ENCODE assay signal across 24 mouse cellular contexts in genomic region chr15:80771926-80772441, GRCm38 (mm10).
DNase-seq lines count a peak whose midpoint lies in the region; ATAC-seq lines count a peak whose summit lies in the region.
"Had no signal": no experiment of that assay in that cellular context is flagged by ENCODE, and none has a peak within 500 bp of the region (broad histone marks: within the 10 kb centered on the region; RNA-seq: fewer than 3 reads in every experiment).

No protein-coding gene starts in this region.

- WGBS in heart, embryonic 12.5 days, result 7% methylated on average over 1 of the region's 1 CpGs
- 2% methylated on average over 1 of the region's 1 CpGs for WGBS in liver, embryonic 13.5 days (ENCODE audit: insufficient replicate concordance)
- 46% methylated on average over 1 of the region's 1 CpGs for WGBS in forebrain, embryonic 14.5 days

- no peak overlapping the region for H3K27ac ChIP-seq in heart, embryonic 12.5 days (ENCODE audit: poor library complexity, severe bottlenecking)
- H3K27ac ChIP-seq in liver, embryonic 13.5 days, result peak overlapping the region; percentile 44; the same call in 1 of the 2 replicates
- no peak overlapping the region for H3K27ac ChIP-seq in forebrain, embryonic 14.5 days (ENCODE audit: low read depth, low read length)
- H3K27ac ChIP-seq: embryonic facial prominence, embryonic 12.5 days; forebrain, embryonic 15.5 days; hindbrain, embryonic 12.5 days; kidney, embryonic 15.5 days; left cerebral cortex, adult 2 months; limb, embryonic 15.5 days; midbrain, embryonic 13.5 days had no signal

- no peak overlapping the region for H3K4me2 ChIP-seq in heart, embryonic 12.5 days
- no peak overlapping the region for H3K4me2 ChIP-seq in liver, embryonic 13.5 days
- no peak overlapping the region for H3K4me2 ChIP-seq in forebrain, embryonic 14.5 days (ENCODE audit: low read length)
- H3K4me2 ChIP-seq: embryonic facial prominence, embryonic 12.5 days; forebrain, embryonic 15.5 days; hindbrain, embryonic 12.5 days; kidney, embryonic 15.5 days; limb, embryonic 15.5 days; midbrain, embryonic 13.5 days had no signal

- H3K27me3 ChIP-seq in heart, embryonic 12.5 days (replicated peaks), result no peaks in the 10 kb centered on the region
- no peaks in the 10 kb centered on the region for H3K27me3 ChIP-seq in liver, embryonic 13.5 days
- H3K27me3 ChIP-seq in forebrain, embryonic 14.5 days (replicated peaks; ENCODE audit: control insufficient read depth, insufficient read depth, low read length), result no peaks in the 10 kb centered on the region
- H3K27me3 ChIP-seq: embryonic facial prominence, embryonic 12.5 days; forebrain, embryonic 15.5 days; hindbrain, embryonic 12.5 days; kidney, embryonic 15.5 days; limb, embryonic 15.5 days; midbrain, embryonic 13.5 days had no signal

- H3K36me3 ChIP-seq in heart, embryonic 12.5 days, result no peaks in the 10 kb centered on the region
- no peaks in the 10 kb centered on the region for H3K36me3 ChIP-seq in liver, embryonic 13.5 days
- no peaks in the 10 kb centered on the region for H3K36me3 ChIP-seq in forebrain, embryonic 14.5 days (ENCODE audit: control insufficient read depth, insufficient read depth, low read length)
- H3K36me3 ChIP-seq: embryonic facial prominence, embryonic 12.5 days; forebrain, embryonic 15.5 days; hindbrain, embryonic 12.5 days; kidney, embryonic 15.5 days; limb, embryonic 15.5 days; midbrain, embryonic 13.5 days had no signal

- ATAC-seq in heart, embryonic 12.5 days (ENCODE audit: insufficient number of reproducible peaks, low FRiP score), result peak; percentile 77
- ATAC-seq in liver, embryonic 13.5 days (ENCODE audit: low read depth), result peak; percentile 66
- no peak for ATAC-seq in forebrain, embryonic 14.5 days
- ATAC-seq: forebrain, embryonic 15.5 days; midbrain, embryonic 13.5 days had no signal

- H3K9me3 ChIP-seq in heart, embryonic 12.5 days (replicated peaks), result no peaks in the 10 kb centered on the region
- H3K9me3 ChIP-seq in liver, embryonic 13.5 days (replicated peaks), result no peaks in the 10 kb centered on the region
- no peaks in the 10 kb centered on the region for H3K9me3 ChIP-seq in forebrain, embryonic 14.5 days (replicated peaks; ENCODE audit: control insufficient read depth, low read length)
- H3K9me3 ChIP-seq: embryonic facial prominence, embryonic 12.5 days; forebrain, embryonic 15.5 days; hindbrain, embryonic 12.5 days; limb, embryonic 15.5 days; midbrain, embryonic 13.5 days had no signal

- H3K9ac ChIP-seq in heart, embryonic 12.5 days, result no peak overlapping the region
- no peak overlapping the region for H3K9ac ChIP-seq in liver, embryonic 13.5 days
- no peak overlapping the region for H3K9ac ChIP-seq in forebrain, embryonic 14.5 days (ENCODE audit: low read length)
- H3K9ac ChIP-seq: embryonic facial prominence, embryonic 12.5 days; forebrain, embryonic 15.5 days; hindbrain, embryonic 12.5 days; kidney, embryonic 15.5 days; limb, embryonic 15.5 days; midbrain, embryonic 13.5 days had no signal

- no peak for DNase-seq in heart, adult 9 months (ENCODE audit: low spot score in 2 of 2)
- DNase-seq in urinary bladder, postnatal 14 days (ENCODE audit: low spot score), result peak; percentile 6
- no peak for DNase-seq in urinary bladder, postnatal 10 days (ENCODE audit: low spot score)
- peak; percentile 26 for DNase-seq in liver, embryonic 13.5 days
- no peak for DNase-seq in forebrain, embryonic 14.5 days (ENCODE audit: low spot score)
- no peak for DNase-seq in layer of hippocampus, adult 9-11 months
- DNase-seq in ovary, adult 18-20 months (ENCODE audit: low spot score), result no peak
- DNase-seq: adrenal gland, postnatal 25 days; B cell, adult 2 months; cerebellum, adult 8-10 months; gastrocnemius, postnatal 14 days; heart, adult 18-20 months; kidney, adult 11 months; right cerebral cortex, postnatal 14 days; thymus, postnatal 25 days had no signal

- H3K4me3 ChIP-seq in heart, embryonic 12.5 days, result no peak overlapping the region
- no peak overlapping the region for H3K4me3 ChIP-seq in liver, embryonic 13.5 days (replicated peaks)
- H3K4me3 ChIP-seq in forebrain, embryonic 14.5 days (ENCODE audit: low read depth, low read length), result no peak overlapping the region
- H3K4me3 ChIP-seq: embryonic facial prominence, embryonic 12.5 days; erythroblast, embryonic 14.5 days; forebrain, embryonic 15.5 days; hindbrain, embryonic 12.5 days; kidney, embryonic 15.5 days; left cerebral cortex, adult 2 months; limb, embryonic 15.5 days; midbrain, embryonic 13.5 days had no signal

- H3K4me1 ChIP-seq in heart, embryonic 12.5 days (replicated peaks), result no peaks in the 10 kb centered on the region
- H3K4me1 ChIP-seq in liver, embryonic 13.5 days (replicated peaks), result peaks cover 16% of the 10 kb centered on the region
- no peaks in the 10 kb centered on the region for H3K4me1 ChIP-seq in forebrain, embryonic 14.5 days (ENCODE audit: control insufficient read depth, insufficient read depth, low read length)
- H3K4me1 ChIP-seq: forebrain, embryonic 15.5 days; hindbrain, embryonic 12.5 days; limb, embryonic 15.5 days; midbrain, embryonic 13.5 days had no signal

Comparison
In these comparisons a context has a peak if more than half of its experiments do, and no peak if none do; other contexts are left out.
1. DNase-seq: peak in urinary bladder, postnatal 14 days (single experiment) and liver, embryonic 13.5 days (single experiment); none in heart, adult 9 months (0 of 2), urinary bladder, postnatal 10 days (single experiment), forebrain, embryonic 14.5 days (single experiment), layer of hippocampus, adult 9-11 months (single experiment) and ovary, adult 18-20 months (single experiment).